Mouse (Mus musculus): Measurements from ENCODE around the gene Smim13.

- TF ChIP-seq FLI1 (IDR thresholded peaks at IDR 0.05; ENCODE audit: low read length) (no peak), GATA1 (IDR thresholded peaks at IDR 0.05; ENCODE audit: borderline replicate concordance, low read length) (no peak)
Measured at GRCm38 (mm10) chr13:41300037-41300436, 50.4 kb downstream of the Smim13 start.
